Mouse (Mus musculus) hindbrain, embryonic 15.5 days (tissue): ENCODE measurements around the gene Sh3yl1. TPM values are rescaled to one million over a fixed set of nuclear protein-coding genes. Genes with fewer than 3 reads are reported as not detected.

Experiments used
- ATAC-seq: fragments of 200-750 bp; cut with Nextera tagmentation; 2 replicates; pipeline ENCODE4 v1.8.0; 2017; ENCODE audit warnings: low read depth, moderate number of reproducible peaks, moderate TSS enrichment; ENCODE audit not compliant: low FRiP score
- H3K27ac ChIP-seq: fragments of 300-500 bp; sonication (generic); replicated peaks from 2 replicates; pipeline ENCODE4 v1.5.1; 2015; ENCODE audit warnings: mild to moderate bottlenecking, inconsistent platforms
- H3K27me3 ChIP-seq: fragments of 300-500 bp; sonication (generic); 2 replicates; pipeline ENCODE4 v1.6.1; 2015; ENCODE audit warnings: control low read depth, inconsistent platforms
- H3K36me3 ChIP-seq: fragments of 300-500 bp; sonication (generic); 2 replicates; pipeline ENCODE4 v1.6.1; 2015; ENCODE audit warnings: control low read depth, inconsistent platforms
- H3K4me1 ChIP-seq: fragments of 300-500 bp; sonication (generic); replicated peaks from 2 replicates; pipeline ENCODE4 v1.6.1; 2015; ENCODE audit warnings: control low read depth, inconsistent platforms
- H3K4me2 ChIP-seq: fragments of 300-500 bp; sonication (generic); 2 replicates; pipeline ENCODE4 v1.6.1; 2015; ENCODE audit warnings: moderate library complexity, mild to moderate bottlenecking, inconsistent platforms
- H3K4me3 ChIP-seq: fragments of 300-500 bp; sonication (generic); 2 replicates; pipeline ENCODE4 v1.5.1; 2015; ENCODE audit warnings: mild to moderate bottlenecking, inconsistent platforms
- H3K9ac ChIP-seq: fragments of 300-500 bp; sonication (generic); 2 replicates; pipeline ENCODE4 v1.6.1; 2015; ENCODE audit warnings: inconsistent platforms
- H3K9me3 ChIP-seq: fragments of 300-500 bp; sonication (generic); 2 replicates; pipeline ENCODE4 v1.6.1; 2016; ENCODE audit warnings: control low read depth, inconsistent platforms
- WGBS: fragments of 180-500 bp; shearing (Covaris S2); methylation state at CpG from one replicate; pipeline ENCODE4 v1.1.7; 2015; 5-methylcytosine and 5-hydroxymethylcytosine counted together
- polyA plus RNA-seq: library from polyadenylated mRNA; unstranded; fragments of >200 nt; fragmentation: Nextera tagmentation; extraction: Ambion mirVana; gene quantifications from 2 replicates; pipeline ENCODE4 v1.2.1, GENCODE M21; 2015

The Sh3yl1 gene
- polyA plus RNA-seq = 48.7 and 50.2 TPM in 2 replicates

- under 1% methylated on average over 52 of the region's 52 CpGs for WGBS
- H3K9ac ChIP-seq = peak within 1 kb of the TSS; percentile 85
- peak within 1 kb of the TSS; percentile 70 for H3K4me2 ChIP-seq
Measured at GRCm38 (mm10) chr12:30911261-30912047, at the start of gene Sh3yl1, which contains the start of gene Acp1. Gene Sh3yl1 (plus strand): TSS chr12:30911668. Gene Acp1 (minus strand): TSS chr12:30911589.

GRCm38 (mm10) chr12:30864347-30864746 is 47.1 kb upstream of the Sh3yl1 start:
- no peaks in the 10 kb centered on the region for H3K27me3 ChIP-seq
- no peak overlapping the region for H3K9ac ChIP-seq
- no peaks in the 10 kb centered on the region for H3K9me3 ChIP-seq
- H3K27ac ChIP-seq = no peak overlapping the region
- 44% methylated on average over 2 of the region's 2 CpGs for WGBS
- H3K4me2 ChIP-seq = no peak overlapping the region
- no peaks in the 10 kb centered on the region for H3K36me3 ChIP-seq
- ATAC-seq = peak; percentile 71; the same call in 1 of the 2 replicates
- H3K4me1 ChIP-seq = no peaks in the 10 kb centered on the region
- no peak overlapping the region for H3K4me3 ChIP-seq

More at GRCm38 (mm10) chr12:30911261-30912047, at the start of gene Sh3yl1, which contains the start of gene Acp1:
- Histone ChIP-seq H3K9me3 (no peaks in the 10 kb centered on the region), H3K27ac (peak within 1 kb of the TSS; percentile 72), H3K4me3 (peak within 1 kb of the TSS; percentile 77), H3K4me1 (peaks cover 25% of the 10 kb centered on the region), H3K27me3 (no peaks in the 10 kb centered on the region), H3K36me3 (no peaks in the 10 kb centered on the region)
- ATAC-seq = peak; percentile 98

GRCm38 (mm10) chr12:30865781-30866180 is 45.7 kb upstream of the Sh3yl1 start:
- no peaks in the 10 kb centered on the region for H3K36me3 ChIP-seq
- H3K9me3 ChIP-seq = no peaks in the 10 kb centered on the region
- WGBS = 81% methylated on average over 4 of the region's 4 CpGs
- H3K4me3 ChIP-seq = no peak overlapping the region
- H3K9ac ChIP-seq = no peak overlapping the region
- H3K4me2 ChIP-seq = no peak overlapping the region
- no peaks in the 10 kb centered on the region for H3K27me3 ChIP-seq
- H3K27ac ChIP-seq = no peak overlapping the region
- no peaks in the 10 kb centered on the region for H3K4me1 ChIP-seq
- ATAC-seq = no peak

- Histone ChIP-seq H3K4me1 (peaks cover 7% of the 10 kb centered on the region), H3K36me3 (no peaks in the 10 kb centered on the region), H3K9ac (no peak overlapping the region), H3K4me2 (no peak overlapping the region), H3K27ac (no peak overlapping the region), H3K9me3 (no peaks in the 10 kb centered on the region), H3K4me3 (no peak overlapping the region), H3K27me3 (peaks cover 28% of the 10 kb centered on the region)
- WGBS = 72% methylated on average over 6 of the region's 6 CpGs
- no peak for ATAC-seq
Measured at GRCm38 (mm10) chr12:30879447-30879846, 32.0 kb upstream of the Sh3yl1 start.

- Histone ChIP-seq H3K9ac (no peak overlapping the region; the same call in 1 of the 2 replicates), H3K4me1 (peaks cover 12% of the 10 kb centered on the region), H3K9me3 (no peaks in the 10 kb centered on the region), H3K4me3 (peak overlapping the region; percentile 53), H3K27me3 (peaks cover 39% of the 10 kb centered on the region), H3K27ac (no peak overlapping the region), H3K36me3 (no peaks in the 10 kb centered on the region), H3K4me2 (peak overlapping the region; percentile 99)
- no peak for ATAC-seq
- WGBS = 23% methylated on average over 4 of the region's 4 CpGs
Measured at GRCm38 (mm10) chr12:30883592-30883985, 27.9 kb upstream of the Sh3yl1 start.

GRCm38 (mm10) chr12:30883986-30884621 is 27.4 kb upstream of the Sh3yl1 start, which contains the start of gene Alkal2:
Gene Alkal2 (plus strand): TSS chr12:30884322.
- ATAC-seq = peak; percentile 77
- Histone ChIP-seq H3K4me1 (peaks cover 12% of the 10 kb centered on the region), H3K27ac (no peak within 1 kb of the TSS), H3K4me3 (peak within 1 kb of the TSS; percentile 53), H3K9me3 (no peaks in the 10 kb centered on the region), H3K27me3 (peaks cover 39% of the 10 kb centered on the region), H3K4me2 (peak within 1 kb of the TSS; percentile 99), H3K36me3 (no peaks in the 10 kb centered on the region), H3K9ac (peak within 1 kb of the TSS; percentile 42)
- under 1% methylated on average over 54 of the region's 58 CpGs for WGBS

- WGBS = 8% methylated on average over 39 of the region's 39 CpGs
- ATAC-seq = peak; percentile 79; the same call in 1 of the 2 replicates
Measured at GRCm38 (mm10) chr12:30884622-30885230, 26.7 kb upstream of the Sh3yl1 start.

GRCm38 (mm10) chr12:30885891-30886290 is 25.6 kb upstream of the Sh3yl1 start:
- no peak overlapping the region for H3K27ac ChIP-seq

More at GRCm38 (mm10) chr12:30884622-30885230, 26.7 kb upstream of the Sh3yl1 start:
- Histone ChIP-seq H3K4me2 (peak overlapping the region; percentile 99), H3K27me3 (peaks cover 39% of the 10 kb centered on the region), H3K4me3 (peak overlapping the region; percentile 53), H3K27ac (no peak overlapping the region), H3K9ac (peak overlapping the region; percentile 42), H3K9me3 (no peaks in the 10 kb centered on the region), H3K36me3 (no peaks in the 10 kb centered on the region), H3K4me1 (peaks cover 12% of the 10 kb centered on the region)

GRCm38 (mm10) chr12:30888003-30888402 is 23.5 kb upstream of the Sh3yl1 start:
- H3K27ac ChIP-seq = no peak overlapping the region

More at GRCm38 (mm10) chr12:30885891-30886290, 25.6 kb upstream of the Sh3yl1 start:
- Histone ChIP-seq H3K36me3 (no peaks in the 10 kb centered on the region), H3K9ac (no peak overlapping the region), H3K27me3 (peaks cover 36% of the 10 kb centered on the region), H3K4me3 (no peak overlapping the region), H3K4me2 (no peak overlapping the region), H3K9me3 (no peaks in the 10 kb centered on the region), H3K4me1 (peaks cover 12% of the 10 kb centered on the region)
- ATAC-seq = no peak
- 80% methylated on average over 6 of the region's 6 CpGs for WGBS

GRCm38 (mm10) chr12:30890067-30890466 is 21.4 kb upstream of the Sh3yl1 start:
- no peak overlapping the region for H3K9ac ChIP-seq
- ATAC-seq = peak; percentile 71; the same call in 1 of the 2 replicates
- H3K9me3 ChIP-seq = no peaks in the 10 kb centered on the region
- H3K4me3 ChIP-seq = no peak overlapping the region
- H3K4me2 ChIP-seq = no peak overlapping the region
- H3K4me1 ChIP-seq = no peaks in the 10 kb centered on the region
- 44% methylated on average over 5 of the region's 5 CpGs for WGBS
- peaks cover 5% of the 10 kb centered on the region for H3K27me3 ChIP-seq
- peaks cover 8% of the 10 kb centered on the region; the same call in 1 of the 2 replicates for H3K36me3 ChIP-seq
- H3K27ac ChIP-seq = no peak overlapping the region

More at GRCm38 (mm10) chr12:30888003-30888402, 23.5 kb upstream of the Sh3yl1 start:
- no peaks in the 10 kb centered on the region for H3K9me3 ChIP-seq
- peaks cover 23% of the 10 kb centered on the region for H3K27me3 ChIP-seq
- ATAC-seq = no peak
- WGBS = 94% methylated on average over 4 of the region's 4 CpGs
- no peak overlapping the region for H3K4me3 ChIP-seq
- no peaks in the 10 kb centered on the region for H3K36me3 ChIP-seq
- peaks cover 12% of the 10 kb centered on the region for H3K4me1 ChIP-seq
- no peak overlapping the region for H3K4me2 ChIP-seq
- H3K9ac ChIP-seq = no peak overlapping the region

GRCm38 (mm10) chr12:30891438-30891837 is 20.0 kb upstream of the Sh3yl1 start:
- 89% methylated on average over 7 of the region's 7 CpGs for WGBS
- Histone ChIP-seq H3K36me3 (peaks cover 8% of the 10 kb centered on the region; the same call in 1 of the 2 replicates), H3K4me1 (no peaks in the 10 kb centered on the region), H3K9ac (no peak overlapping the region), H3K27ac (no peak overlapping the region), H3K4me3 (no peak overlapping the region), H3K9me3 (no peaks in the 10 kb centered on the region), H3K4me2 (no peak overlapping the region), H3K27me3 (no peaks in the 10 kb centered on the region)
- ATAC-seq = no peak
